Mouse (Mus musculus) liver, postnatal 0 days (tissue): ENCODE data around the gene Rab40b.

Experiments
- CTCF ChIP-seq: sonication (generic); IDR thresholded peaks from 2 replicates; pipeline ENCODE4 v1.5.1; 2016; ENCODE audit warnings: antibody characterized with exemption, low read depth
- EP300 ChIP-seq: IDR thresholded peaks from 2 replicates; pipeline ENCODE4 v1.6.1; 2016; ENCODE audit warnings: antibody characterized with exemption, low read depth, mild to moderate bottlenecking

DNA sequence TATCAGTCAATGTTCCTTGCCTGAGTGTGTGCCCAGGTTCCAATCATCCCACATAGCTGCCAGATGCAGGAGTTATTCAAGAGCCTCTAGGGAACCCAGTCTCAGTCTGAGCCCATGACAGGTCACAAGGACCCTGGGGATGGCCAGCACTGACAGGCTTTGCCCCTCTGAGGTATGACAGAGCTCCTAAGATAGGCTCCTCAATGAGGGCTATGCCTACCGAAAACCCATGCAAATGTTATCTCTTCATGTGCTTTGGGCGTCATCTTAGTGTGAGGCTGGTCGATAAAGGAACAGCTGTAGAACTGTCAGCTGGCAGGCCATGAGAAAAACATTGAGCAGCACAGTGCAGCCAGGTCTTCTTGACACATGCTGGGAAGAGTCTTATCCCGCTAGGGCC is 45.3 kb upstream of the Rab40b start:
- TF ChIP-seq CTCF (no peak), EP300 (peak; percentile 95)
